Mouse (Mus musculus) frontal cortex, postnatal 36 days (tissue): ENCODE results near the gene Hoxb6.

Experiments used
- DNase-seq, 2 experiments: peaks; one replicate each; pipeline ENCODE4 v3.0.0; 2022; ENCODE audit warnings: low spot score in 2 of 2

Hoxb6 gene

GRCm38 (mm10) chr11:96350791-96351190 lies 58.5 kb downstream of the Hoxb6 start:
- no peak for DNase-seq
